Mouse (Mus musculus): ENCODE results near the gene Lrrn1. TPM values are rescaled to one million over a fixed set of nuclear protein-coding genes. Genes with fewer than 3 reads are reported as not detected.
A peak's percentile ranks its signal among the peaks of the same experiment; 100 is the strongest.

The Lrrn1 gene
- polyA plus RNA-seq, 1 experiment from 2014 or later = 12.8 TPM

DNA sequence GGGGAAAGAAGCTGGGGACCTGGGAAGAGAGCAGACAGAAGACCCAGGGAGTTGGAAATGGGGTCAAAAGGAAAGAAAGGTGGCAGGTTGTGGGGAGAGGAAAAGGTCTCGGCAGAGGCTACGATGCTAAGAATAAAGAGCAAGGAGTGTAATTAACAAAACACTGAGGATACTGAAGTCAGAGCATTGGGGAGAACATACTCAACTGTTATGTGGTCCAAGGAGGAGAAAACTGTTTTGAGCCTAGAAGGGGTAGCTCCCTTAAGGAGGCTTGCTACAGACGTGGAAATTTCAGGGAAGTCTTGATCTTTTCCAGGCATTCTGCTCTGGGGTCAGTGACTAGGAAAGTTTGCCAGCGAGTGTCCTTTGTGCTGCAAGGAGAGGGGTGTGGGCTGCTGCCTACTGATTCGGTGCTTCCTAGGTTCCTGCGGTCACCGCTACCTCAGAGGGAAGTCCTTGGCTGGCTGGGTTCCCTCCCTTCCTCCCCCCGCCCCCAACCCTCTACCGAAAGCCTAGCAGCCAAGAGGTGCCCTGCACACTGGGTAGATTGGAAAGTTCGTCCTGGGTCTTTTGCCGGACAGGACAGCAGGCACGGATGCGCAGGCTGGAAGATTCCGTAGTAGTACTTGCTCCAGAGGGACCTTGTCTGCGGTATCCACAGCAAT is 1.2 kb downstream of the Lrrn1 start:
- peaks cover 5% of the 10 kb centered on the region for H3K4me1 ChIP-seq (ENCODE audit: insufficient read depth)
- H3K4me3 ChIP-seq (ENCODE audit: low read depth, low read length) = peak overlapping the region; percentile 57
- no peak for ATAC-seq (ENCODE audit: insufficient read depth)
- no peak overlapping the region for H3K27ac ChIP-seq (ENCODE audit: low read depth)
- WGBS = 3% methylated on average over 15 of the region's 15 CpGs
- H3K27me3 ChIP-seq (ENCODE audit: insufficient read depth, low read length) = peaks cover 25% of the 10 kb centered on the region
- H3K36me3 ChIP-seq (ENCODE audit: insufficient read depth) = no peaks in the 10 kb centered on the region
- no peak overlapping the region; the same call in 1 of the 2 replicates for H3K9ac ChIP-seq
- no peak for DNase-seq
- H3K9me3 ChIP-seq (ENCODE audit: low read depth, low read length) = no peaks in the 10 kb centered on the region
- H3K4me2 ChIP-seq = peak overlapping the region; percentile 98
- no peak for TF ChIP-seq CTCF (IDR thresholded peaks at IDR 0.05; ENCODE audit: low read depth)

DNA sequence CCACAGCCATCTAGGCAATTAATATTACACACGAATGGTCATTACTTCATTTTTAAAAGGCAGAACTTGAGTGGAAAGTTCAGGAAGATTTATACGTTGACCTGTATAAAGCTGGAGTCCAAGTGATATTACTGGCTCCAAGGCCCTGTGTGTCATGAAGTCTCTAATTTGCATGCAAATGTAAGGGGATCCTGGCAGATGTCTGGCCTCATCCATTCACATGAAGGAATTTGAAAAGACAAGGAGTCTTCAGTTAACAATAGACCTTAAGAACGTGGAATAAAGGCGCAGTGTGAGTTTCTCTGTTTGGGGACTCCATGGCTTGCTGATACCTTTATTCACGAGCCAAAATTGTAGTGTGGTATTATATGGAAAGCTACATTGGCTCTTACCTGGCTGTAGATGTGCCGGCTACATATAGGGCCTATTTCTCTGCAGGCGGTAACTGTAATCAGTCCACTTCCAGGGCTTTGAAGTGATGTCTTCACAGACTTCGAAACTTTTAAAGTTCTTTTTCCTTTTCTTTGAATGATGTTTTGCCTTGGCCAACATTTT is 2.0 kb downstream of the Lrrn1 start:
- H3K4me1 ChIP-seq (ENCODE audit: insufficient read depth) = peaks cover 5% of the 10 kb centered on the region
- no peak overlapping the region for H3K27ac ChIP-seq (ENCODE audit: low read depth)
- no peak overlapping the region; the same call in 1 of the 2 replicates for H3K4me2 ChIP-seq
- DNase-seq (no peak), ATAC-seq (ENCODE audit: insufficient read depth) (no peak)
- H3K9ac ChIP-seq = no peak overlapping the region
- no peaks in the 10 kb centered on the region for H3K36me3 ChIP-seq (ENCODE audit: insufficient read depth)
- H3K4me3 ChIP-seq (ENCODE audit: low read depth, low read length) = 0 out of 2 replicates have a peak overlapping the region, but pooled peaks have one; percentile 57
- TF ChIP-seq CTCF (IDR thresholded peaks at IDR 0.05; ENCODE audit: low read depth) = no peak
- H3K9me3 ChIP-seq (ENCODE audit: low read depth, low read length) = no peaks in the 10 kb centered on the region
- WGBS = 58% methylated on average over 8 of the region's 8 CpGs
- peaks cover 25% of the 10 kb centered on the region for H3K27me3 ChIP-seq (ENCODE audit: insufficient read depth, low read length)

DNA sequence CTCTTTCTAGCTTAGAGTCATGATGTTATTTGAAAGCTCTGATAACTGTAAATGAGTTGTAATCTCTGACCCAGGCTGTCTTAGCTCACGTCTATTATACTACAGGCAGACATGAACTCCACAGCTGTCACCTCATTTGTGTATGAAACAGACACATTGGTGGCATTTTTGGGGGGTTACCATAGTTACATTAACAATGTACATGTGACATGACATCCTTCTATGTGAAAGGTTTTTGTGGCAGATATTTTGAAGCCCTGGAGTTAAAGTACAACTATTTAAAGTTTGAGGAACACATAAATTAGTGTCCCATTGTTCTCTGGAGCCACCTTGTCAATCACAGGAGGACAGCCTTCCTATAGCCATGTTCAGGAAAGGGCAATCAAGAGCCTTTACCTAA is 5.0 kb downstream of the Lrrn1 start:
- Histone ChIP-seq H3K9ac (no peak overlapping the region), H3K4me2 (no peak overlapping the region), H3K9me3 (ENCODE audit: low read depth, low read length) (no peaks in the 10 kb centered on the region), H3K36me3 (ENCODE audit: insufficient read depth) (no peaks in the 10 kb centered on the region), H3K27ac (ENCODE audit: low read depth) (no peak overlapping the region), H3K27me3 (ENCODE audit: insufficient read depth, low read length) (peaks cover 25% of the 10 kb centered on the region), H3K4me3 (ENCODE audit: low read depth, low read length) (no peak overlapping the region), H3K4me1 (ENCODE audit: insufficient read depth) (peaks cover 5% of the 10 kb centered on the region)
- no peak for TF ChIP-seq CTCF (IDR thresholded peaks at IDR 0.05; ENCODE audit: low read depth)
- 26% methylated on average over 1 of the region's 1 CpGs for WGBS
- DNase-seq (no peak), ATAC-seq (ENCODE audit: insufficient read depth) (no peak)

DNA sequence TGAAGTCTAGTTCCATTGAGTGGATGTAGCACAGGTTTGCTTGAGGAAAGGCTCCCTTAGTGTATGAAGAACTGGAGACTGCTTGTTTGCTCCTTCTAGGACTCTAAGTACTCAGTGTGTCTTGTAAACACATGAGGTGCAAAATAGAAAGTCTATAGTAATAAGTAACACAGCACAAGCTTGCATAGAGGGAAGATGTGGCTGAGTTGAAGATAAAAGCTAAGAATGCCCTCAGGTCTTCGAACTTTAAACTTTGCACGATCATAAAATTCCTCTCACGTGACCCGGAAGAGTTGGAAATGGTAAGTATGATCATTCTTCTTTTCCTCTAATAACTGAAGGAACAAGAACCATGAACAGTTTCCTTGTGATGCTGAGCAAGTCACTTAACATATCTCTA is 7.1 kb downstream of the Lrrn1 start:
- Histone ChIP-seq H3K9ac (no peak overlapping the region), H3K4me2 (no peak overlapping the region), H3K36me3 (ENCODE audit: insufficient read depth) (no peaks in the 10 kb centered on the region), H3K4me1 (ENCODE audit: insufficient read depth) (no peaks in the 10 kb centered on the region), H3K9me3 (ENCODE audit: low read depth, low read length) (no peaks in the 10 kb centered on the region), H3K27me3 (ENCODE audit: insufficient read depth, low read length) (peaks cover 5% of the 10 kb centered on the region), H3K27ac (ENCODE audit: low read depth) (no peak overlapping the region), H3K4me3 (ENCODE audit: low read depth, low read length) (no peak overlapping the region)
- ATAC-seq (ENCODE audit: insufficient read depth) = no peak
- no peak for DNase-seq
- 85% methylated on average over 4 of the region's 4 CpGs for WGBS
- no peak for TF ChIP-seq CTCF (IDR thresholded peaks at IDR 0.05; ENCODE audit: low read depth)

DNA sequence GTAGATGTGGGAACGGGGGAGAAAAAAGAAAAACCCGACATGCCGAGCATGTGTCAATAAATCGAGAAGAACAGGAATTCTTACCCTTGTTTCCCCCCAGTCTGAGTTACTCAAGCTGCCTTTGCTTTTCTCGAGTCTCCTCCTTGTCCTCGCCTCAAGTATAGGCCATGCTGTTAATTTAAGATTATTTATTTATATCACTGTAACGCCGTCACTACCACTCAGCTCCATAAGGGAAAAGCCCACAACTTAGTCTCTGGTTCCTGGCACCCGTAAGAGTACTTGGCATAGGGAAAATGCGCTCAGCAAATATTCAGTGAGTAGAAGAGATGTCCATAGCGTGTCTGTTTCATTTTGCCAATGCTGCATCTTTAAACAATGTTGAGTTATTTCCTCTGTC is 11.7 kb downstream of the Lrrn1 start:
- H3K36me3 ChIP-seq (ENCODE audit: insufficient read depth) = no peaks in the 10 kb centered on the region
- ATAC-seq (ENCODE audit: insufficient read depth) = no peak
- no peak overlapping the region for H3K4me2 ChIP-seq
- no peak for TF ChIP-seq CTCF (IDR thresholded peaks at IDR 0.05; ENCODE audit: low read depth)
- H3K27me3 ChIP-seq (ENCODE audit: insufficient read depth, low read length) = no peaks in the 10 kb centered on the region
- H3K4me3 ChIP-seq (ENCODE audit: low read depth, low read length) = no peak overlapping the region
- H3K9ac ChIP-seq = no peak overlapping the region
- H3K27ac ChIP-seq (ENCODE audit: low read depth) = no peak overlapping the region
- H3K9me3 ChIP-seq (ENCODE audit: low read depth, low read length) = no peaks in the 10 kb centered on the region
- DNase-seq = no peak
- H3K4me1 ChIP-seq (ENCODE audit: insufficient read depth) = no peaks in the 10 kb centered on the region
- 77% methylated on average over 11 of the region's 11 CpGs for WGBS

DNA sequence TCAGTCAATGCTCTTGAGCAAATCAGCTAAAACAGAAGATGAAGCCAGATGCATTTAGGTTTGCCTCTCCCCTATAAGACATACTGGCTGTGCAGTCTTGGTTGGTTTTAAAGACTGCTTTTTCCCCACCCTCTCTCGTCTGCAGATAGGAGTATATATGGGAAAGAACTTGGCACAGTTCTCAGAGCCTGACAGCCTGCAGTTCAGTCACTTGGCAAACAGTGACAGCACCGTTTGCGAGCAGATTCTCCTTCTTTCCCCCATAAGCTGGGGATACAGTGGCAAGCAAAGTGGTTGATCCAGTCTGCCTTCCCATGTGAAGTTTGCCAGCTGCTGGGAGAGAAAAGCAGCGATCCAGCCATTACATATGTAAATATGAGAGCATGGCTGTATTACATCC is 12.3 kb downstream of the Lrrn1 start:
- DNase-seq = peak; percentile 2
- Histone ChIP-seq H3K4me1 (ENCODE audit: insufficient read depth) (no peaks in the 10 kb centered on the region), H3K9me3 (ENCODE audit: low read depth, low read length) (no peaks in the 10 kb centered on the region), H3K4me3 (ENCODE audit: low read depth, low read length) (no peak overlapping the region), H3K9ac (no peak overlapping the region), H3K27me3 (ENCODE audit: insufficient read depth, low read length) (no peaks in the 10 kb centered on the region), H3K27ac (ENCODE audit: low read depth) (no peak overlapping the region), H3K36me3 (ENCODE audit: insufficient read depth) (no peaks in the 10 kb centered on the region), H3K4me2 (no peak overlapping the region)
- WGBS = 56% methylated on average over 4 of the region's 4 CpGs
- no peak for ATAC-seq (ENCODE audit: insufficient read depth)
- TF ChIP-seq CTCF (IDR thresholded peaks at IDR 0.05; ENCODE audit: low read depth) = no peak

DNA sequence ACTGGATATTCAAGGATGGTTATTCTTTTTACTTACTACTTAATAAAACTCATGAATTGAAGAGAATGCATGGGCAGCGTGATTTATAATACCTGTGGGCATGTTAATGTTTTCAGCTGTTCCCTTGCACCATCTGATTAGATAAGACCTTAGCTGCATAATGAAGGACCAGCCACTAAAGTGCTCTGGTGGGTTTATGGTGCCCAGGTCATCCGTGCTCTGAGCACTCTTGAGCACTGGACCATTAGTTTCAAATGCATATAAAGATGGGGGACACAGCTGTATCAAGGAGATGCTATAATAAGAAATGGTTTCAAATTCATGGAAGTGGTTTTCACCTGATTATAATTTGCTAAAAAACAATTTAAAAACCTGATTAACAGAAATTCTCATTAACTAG is 16.7 kb downstream of the Lrrn1 start:
- no peaks in the 10 kb centered on the region for H3K9me3 ChIP-seq (ENCODE audit: low read depth, low read length)
- H3K4me1 ChIP-seq (ENCODE audit: insufficient read depth) = no peaks in the 10 kb centered on the region
- no peak for TF ChIP-seq CTCF (IDR thresholded peaks at IDR 0.05; ENCODE audit: low read depth)
- ATAC-seq (ENCODE audit: insufficient read depth) (no peak), DNase-seq (no peak)
- no peaks in the 10 kb centered on the region for H3K27me3 ChIP-seq (ENCODE audit: insufficient read depth, low read length)
- H3K27ac ChIP-seq (ENCODE audit: low read depth) = no peak overlapping the region
- WGBS = 70% methylated on average over 2 of the region's 2 CpGs
- H3K9ac ChIP-seq = no peak overlapping the region
- no peak overlapping the region for H3K4me3 ChIP-seq (ENCODE audit: low read depth, low read length)
- no peaks in the 10 kb centered on the region for H3K36me3 ChIP-seq (ENCODE audit: insufficient read depth)
- no peak overlapping the region for H3K4me2 ChIP-seq

Data from lung, embryonic 14.5 days (tissue).